Mouse (Mus musculus) cerebellum, adult 2 months (tissue): ENCODE measurements at regions not wholly inside any gene's neighbourhood (a gene's known extent, or its start where the extent isn't known, plus 50 kb on each side); places are given as distances from the start of the nearest gene placed in this dataset.
A peak's percentile ranks its signal among the peaks of the same experiment; 100 is the strongest.

ENCODE experiments used
- DNase-seq, 2 experiments: peaks; one replicate each; pipeline ENCODE4 v3.0.0; 2021
- H3K27ac ChIP-seq: fragments of 200-500 bp; 2 replicates; pipeline ENCODE4 v1.5.1; 2012; ENCODE audit warnings: low read length, control low read depth, inconsistent platforms; ENCODE audit not compliant: insufficient read depth
- H3K27me3 ChIP-seq: fragments of 200-500 bp; 2 replicates; pipeline ENCODE4 v1.6.1; 2012; ENCODE audit warnings: inconsistent platforms, mild to moderate bottlenecking, low read length, moderate library complexity; ENCODE audit not compliant: control insufficient read depth, insufficient read depth
- H3K4me1 ChIP-seq: fragments of 200-500 bp; 2 replicates; pipeline ENCODE4 v1.6.1; 2011; ENCODE audit warnings: low read length; ENCODE audit not compliant: control insufficient read depth, insufficient read depth
- H3K4me3 ChIP-seq: fragments of 200-500 bp; replicated peaks from 2 replicates; pipeline ENCODE3; 2011; ENCODE audit warnings: mild to moderate bottlenecking, low read depth, low read length, control low read depth; ENCODE audit not compliant: insufficient read depth
- CTCF ChIP-seq: fragments of 200-500 bp; IDR thresholded peaks from 2 replicates; pipeline ENCODE4 v1.5.1; 2011; ENCODE audit warnings: low read depth, mild to moderate bottlenecking, control low read depth, low read length, moderate library complexity, borderline replicate concordance; ENCODE audit not compliant: insufficient read depth
- POLR2A ChIP-seq: fragments of 200-500 bp; IDR thresholded peaks from 2 replicates; pipeline ENCODE4 v1.6.1; 2011; ENCODE audit warnings: low read length, control low read depth, borderline replicate concordance; ENCODE audit not compliant: insufficient read depth
- WGBS: fragments of 180-500 bp; shearing (Covaris S2); methylation state at CpG from one replicate; pipeline ENCODE4 v1.1.7; 2018; 5-methylcytosine and 5-hydroxymethylcytosine counted together

GRCm38 (mm10) chr1:103762044-103762663, 1006.2 kb upstream of the Cdh20 start:
- TF ChIP-seq POLR2A (no peak), CTCF (no peak)
- Histone ChIP-seq H3K4me3 (no peak overlapping the region), H3K4me1 (no peaks in the 10 kb centered on the region), H3K27me3 (no peaks in the 10 kb centered on the region), H3K27ac (no peak overlapping the region)
- DNase-seq, result no peak
- WGBS, result 70% methylated on average over 5 of the region's 5 CpGs

GRCm38 (mm10) chr1:103762745-103763144, 1005.6 kb upstream of the Cdh20 start:
- no peak overlapping the region for H3K27ac ChIP-seq
- 47% methylated on average over 3 of the region's 3 CpGs for WGBS

DNA sequence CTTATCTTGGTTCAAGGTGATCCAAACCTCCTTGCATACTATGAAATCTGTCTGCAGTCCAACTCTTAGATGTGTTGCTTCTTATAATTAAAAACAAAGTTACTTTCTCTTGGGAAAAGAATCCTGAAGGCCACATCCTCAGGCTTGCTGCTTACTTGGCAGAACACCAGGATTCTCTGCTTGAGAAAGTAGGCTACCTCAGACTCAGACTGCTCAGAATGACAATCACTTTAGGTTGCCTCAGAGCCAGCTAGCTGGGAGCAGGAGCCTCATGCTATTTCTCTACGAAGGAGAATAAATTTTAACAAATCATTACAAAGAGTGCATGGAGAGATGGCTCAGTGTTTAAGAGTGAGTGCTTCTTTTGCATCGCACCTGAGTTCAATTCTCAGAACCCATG, 1001.0 kb upstream of the Cdh20 start:
- 52% methylated on average over 2 of the region's 2 CpGs for WGBS
- no peaks in the 10 kb centered on the region for H3K4me1 ChIP-seq
- DNase-seq, result peak in 1 of 2 experiments; percentile 25
- H3K27ac ChIP-seq, result no peak overlapping the region
- TF ChIP-seq POLR2A (no peak), CTCF (no peak)
- H3K4me3 ChIP-seq, result no peak overlapping the region
- H3K27me3 ChIP-seq, result no peaks in the 10 kb centered on the region

More at GRCm38 (mm10) chr1:103762745-103763144, 1005.6 kb upstream of the Cdh20 start:
- Histone ChIP-seq H3K27me3 (no peaks in the 10 kb centered on the region), H3K4me1 (no peaks in the 10 kb centered on the region), H3K4me3 (no peak overlapping the region)
- no peak for TF ChIP-seq POLR2A
- no peak for DNase-seq

- Histone ChIP-seq H3K27me3 (no peaks in the 10 kb centered on the region), H3K27ac (no peak overlapping the region), H3K4me3 (no peak overlapping the region), H3K4me1 (no peaks in the 10 kb centered on the region)
- no peak for DNase-seq
- TF ChIP-seq POLR2A (no peak), CTCF (no peak)
These were observed 983.6 kb upstream of the Cdh20 start for GRCm38 (mm10) chr1:103784692-103785091.

GRCm38 (mm10) chr1:103796337-103796736, 972.0 kb upstream of the Cdh20 start:
- Histone ChIP-seq H3K4me3 (no peak overlapping the region), H3K4me1 (no peaks in the 10 kb centered on the region), H3K27me3 (no peaks in the 10 kb centered on the region), H3K27ac (no peak overlapping the region)
- no peak for DNase-seq
- TF ChIP-seq CTCF (no peak), POLR2A (no peak)

- H3K27ac ChIP-seq, result no peak overlapping the region
- no peaks in the 10 kb centered on the region for H3K27me3 ChIP-seq
- TF ChIP-seq CTCF (peak; percentile 35; the same call in 1 of the 2 replicates), POLR2A (no peak)
- peak in 1 of 2 experiments; percentile 4 for DNase-seq
- no peaks in the 10 kb centered on the region for H3K4me1 ChIP-seq
- no peak overlapping the region for H3K4me3 ChIP-seq
These were observed 969.0 kb upstream of the Cdh20 start for GRCm38 (mm10) chr1:103799343-103799742.

GRCm38 (mm10) chr1:103817946-103818345, 950.4 kb upstream of the Cdh20 start:
- no peak for DNase-seq
- 28% methylated on average over 3 of the region's 3 CpGs for WGBS
- no peaks in the 10 kb centered on the region for H3K4me1 ChIP-seq
- H3K4me3 ChIP-seq, result no peak overlapping the region
- TF ChIP-seq CTCF, result no peak
- no peak for TF ChIP-seq POLR2A
- no peaks in the 10 kb centered on the region for H3K27me3 ChIP-seq
- H3K27ac ChIP-seq, result no peak overlapping the region
